In genomic region chrX:75381699-75382098, GRCm38 (mm10) we compare ENCODE assay signal across 8 mouse cellular contexts. TPM values are rescaled to one million over a fixed set of nuclear protein-coding genes. Genes with fewer than 3 reads are reported as not detected.
DNase-seq lines count a peak whose midpoint lies in the region; ATAC-seq and TF ChIP-seq lines count a peak whose summit lies in the region.

No protein-coding gene starts in this region.

- ATAC-seq in heart, embryonic 11.5 days (replicated peaks; ENCODE audit: insufficient number of reproducible peaks, low FRiP score, low TSS enrichment): no peak
- ATAC-seq in forebrain, embryonic 11.5 days (replicated peaks; ENCODE audit: low FRiP score): 0 out of 2 replicates have a peak, but pooled peaks have one; percentile 30
- no peak for ATAC-seq in liver, embryonic 14.5 days (ENCODE audit: insufficient read depth)
- ATAC-seq in megakaryocyte-erythroid progenitor cell, adult 5-6 weeks (replicated peaks; ENCODE audit: low FRiP score, low TSS enrichment, poor library complexity, severe bottlenecking): no peak

- no peaks in the 10 kb centered on the region for H3K9me3 ChIP-seq in heart, embryonic 11.5 days (replicated peaks; ENCODE audit: control insufficient read depth, low read length)
- H3K9me3 ChIP-seq in CH12.LX (replicated peaks; ENCODE audit: low read length): no peaks in the 10 kb centered on the region
- H3K9me3 ChIP-seq in forebrain, embryonic 11.5 days (ENCODE audit: control insufficient read depth, low read length): no peaks in the 10 kb centered on the region
- H3K9me3 ChIP-seq in liver, embryonic 14.5 days (ENCODE audit: control insufficient read depth, low read length): no peaks in the 10 kb centered on the region

- TF ChIP-seq RAD21 in CH12.LX (IDR thresholded peaks at IDR 0.05; ENCODE audit: low read depth, low read length): no peak

- no peak for DNase-seq in heart, adult 8-10 months (ENCODE audit: low spot score)
- peak; percentile 37 for DNase-seq in CH12.LX (ENCODE audit: extremely low read depth)
- no peak for DNase-seq in forebrain, embryonic 11.5 days (ENCODE audit: low spot score)
- no peak for DNase-seq in liver, embryonic 14.5 days (ENCODE audit: low read depth in 3 of 3, low spot score in 3 of 3)
- no peak for DNase-seq in layer of hippocampus, adult 8-10 months (ENCODE audit: low spot score in 2 of 2)
- DNase-seq in adrenal gland, adult 18-20 months (ENCODE audit: low spot score in 2 of 2): no peak

- H3K27me3 ChIP-seq in heart, embryonic 11.5 days (ENCODE audit: control insufficient read depth, insufficient read depth, low read length): no peaks in the 10 kb centered on the region
- no peaks in the 10 kb centered on the region for H3K27me3 ChIP-seq in CH12.LX (replicated peaks)
- no peaks in the 10 kb centered on the region for H3K27me3 ChIP-seq in forebrain, embryonic 11.5 days (ENCODE audit: control insufficient read depth, insufficient read depth, low read length)
- no peaks in the 10 kb centered on the region for H3K27me3 ChIP-seq in liver, embryonic 14.5 days (ENCODE audit: control insufficient read depth, insufficient read depth, low read length)

- TF ChIP-seq POLR2A in CH12.LX (IDR thresholded peaks at IDR 0.05; ENCODE audit: low read depth, low read length): no peak

- no peak for TF ChIP-seq EP300 in CH12.LX (IDR thresholded peaks at IDR 0.05; ENCODE audit: low read length)
- TF ChIP-seq EP300 in liver, embryonic 14.5 days (IDR thresholded peaks at IDR 0.05; ENCODE audit: low read depth): no peak

- H3K4me2 ChIP-seq in heart, embryonic 11.5 days: peak overlapping the region; percentile 57
- H3K4me2 ChIP-seq in CH12.LX (ENCODE audit: insufficient read depth, low read depth, poor library complexity, severe bottlenecking): no peak overlapping the region; the same call in 1 of the 2 replicates
- peak overlapping the region; percentile 43 for H3K4me2 ChIP-seq in forebrain, embryonic 11.5 days (ENCODE audit: low read depth, low read length, severe bottlenecking)
- H3K4me2 ChIP-seq in liver, embryonic 14.5 days (ENCODE audit: low read depth): peak overlapping the region; percentile 67

- H3K27ac ChIP-seq in heart, embryonic 11.5 days (ENCODE audit: low read depth, low read length): peak overlapping the region; percentile 93; the same call in 1 of the 2 replicates
- no peak overlapping the region for H3K27ac ChIP-seq in CH12.LX (ENCODE audit: insufficient read depth, low read depth)
- no peak overlapping the region for H3K27ac ChIP-seq in forebrain, embryonic 11.5 days (ENCODE audit: low read depth, low read length)
- H3K27ac ChIP-seq in liver, embryonic 14.5 days: no peak overlapping the region

- in situ Hi-C loops in CH12.LX (cut with MboI; ENCODE audit: low pct_ligation_motif_present, low pct_unique_long_range_greater_than_20kb, low sequenced_read_pairs): no loop called here

- WGBS in heart, embryonic 11.5 days (ENCODE audit: insufficient replicate concordance): 72% methylated on average over 5 of the region's 5 CpGs
- 72% methylated on average over 5 of the region's 5 CpGs for WGBS in forebrain, embryonic 11.5 days
- 64% methylated on average over 5 of the region's 5 CpGs for WGBS in liver, embryonic 14.5 days (ENCODE audit: insufficient replicate concordance)

- peak overlapping the region; percentile 51; the same call in 1 of the 2 replicates for H3K4me3 ChIP-seq in heart, embryonic 11.5 days (ENCODE audit: low read depth, low read length)
- peak overlapping the region in 2 of 3 experiments; percentile 56 to 58 for H3K4me3 ChIP-seq in CH12.LX (replicated peaks in 1 of 3; ENCODE audit: low read depth in 2 of 3, low read length in 2 of 3, poor library complexity in 1 of 3)
- peak overlapping the region; percentile 40 for H3K4me3 ChIP-seq in forebrain, embryonic 11.5 days (ENCODE audit: low read depth, low read length)
- H3K4me3 ChIP-seq in liver, embryonic 14.5 days (ENCODE audit: insufficient read depth in 1 of 2, low read depth in 2 of 2, low read length in 2 of 2): peak overlapping the region; percentile 30 to 61; a peak in 3 of 4 replicates

- H3K36me3 ChIP-seq in heart, embryonic 11.5 days (ENCODE audit: control insufficient read depth, insufficient read depth, low read length): no peaks in the 10 kb centered on the region
- H3K36me3 ChIP-seq in CH12.LX (replicated peaks in 1 of 2; ENCODE audit: control insufficient read depth in 1 of 2, insufficient read depth in 1 of 2, low read length in 1 of 2): no peaks in the 10 kb centered on the region
- no peaks in the 10 kb centered on the region for H3K36me3 ChIP-seq in forebrain, embryonic 11.5 days (ENCODE audit: control insufficient read depth, insufficient read depth, low read length)
- no peaks in the 10 kb centered on the region for H3K36me3 ChIP-seq in liver, embryonic 14.5 days (replicated peaks; ENCODE audit: control insufficient read depth, insufficient read depth, low read depth)

- H3K4me1 ChIP-seq in heart, embryonic 11.5 days (ENCODE audit: control insufficient read depth, insufficient read depth, low read length): no peaks in the 10 kb centered on the region
- no peaks in the 10 kb centered on the region; a peak in 1 of 4 replicates for H3K4me1 ChIP-seq in CH12.LX (ENCODE audit: control insufficient read depth in 1 of 2, insufficient read depth in 2 of 2)
- no peaks in the 10 kb centered on the region for H3K4me1 ChIP-seq in forebrain, embryonic 11.5 days (replicated peaks; ENCODE audit: control insufficient read depth, insufficient read depth, low read length)
- peaks cover 0 to 2% of the 10 kb centered on the region in 2 experiments; a peak in 1 of 4 replicates for H3K4me1 ChIP-seq in liver, embryonic 14.5 days (replicated peaks; ENCODE audit: control insufficient read depth in 2 of 2, insufficient read depth in 2 of 2, low read length in 1 of 2)

- no peak for TF ChIP-seq CTCF in CH12.LX (conservative IDR thresholded peaks at IDR 0.05 in 1 of 2, IDR thresholded peaks at IDR 0.05 in 1 of 2; ENCODE audit: low read depth in 2 of 2, low read length in 2 of 2)
- no peak for TF ChIP-seq CTCF in liver, embryonic 14.5 days (IDR thresholded peaks at IDR 0.05; ENCODE audit: low read depth)

- no peaks in the 10 kb centered on the region; the same call in 1 of the 2 replicates for H3K79me2 ChIP-seq in CH12.LX (replicated peaks; ENCODE audit: control insufficient read depth, extremely low read depth, insufficient read depth, poor library complexity, severe bottlenecking)

- dilution Hi-C loops in CH12.LX (cut with MboI; ENCODE audit: extremely low pct_ligation_motif_present, extremely low pct_unique_long_range_greater_than_20kb, low sequenced_read_pairs): no loop called here

- no peak overlapping the region for H3K9ac ChIP-seq in heart, embryonic 11.5 days (ENCODE audit: low read depth, low read length)
- peak overlapping the region; percentile 48; the same call in 1 of the 2 replicates for H3K9ac ChIP-seq in CH12.LX (ENCODE audit: insufficient read depth, low read depth)
- no peak overlapping the region; the same call in 1 of the 2 replicates for H3K9ac ChIP-seq in forebrain, embryonic 11.5 days (ENCODE audit: low read length)
- H3K9ac ChIP-seq in liver, embryonic 14.5 days (replicated peaks): peak overlapping the region; percentile 70; the same call in 1 of the 2 replicates

RNA-seq across cellular contexts. Expression of gene Fundc2, which starts 0.5 kb away (rescaled TPM):
- 69.9 and 71.3 TPM in 2 replicates for polyA plus RNA-seq in heart, embryonic 11.5 days (2014; fragmentation: Nextera tagmentation; extraction: Ambion mirVana)
- 100 to 1,000 TPM; 187 to 194 (median 190) TPM for total RNA-seq in heart, adult 8-10 months (2022)
- total RNA-seq in CH12.LX (2012; rRNA removed) (13.3 and 14.5 TPM in 2 replicates), CH12.LX (2014; rRNA removed) (27.4 and 30.0 TPM in 2 replicates)
- 42.9 and 45.9 TPM in 2 replicates for polyA plus RNA-seq in CH12.LX (2012; ENCODE audit: insufficient read length, low read depth)
- 34.0 and 38.1 TPM in 2 replicates for polyA plus RNA-seq in forebrain, embryonic 11.5 days (2014; fragmentation: Nextera tagmentation; extraction: Ambion mirVana)
- 5.7 and 10.9 TPM in 2 replicates for polyA plus RNA-seq in liver, embryonic 14.5 days (2012; rRNA removed)
- 42.2 and 44.8 TPM in 2 replicates for polyA plus RNA-seq in liver, embryonic 14.5 days (2014; fragmentation: Nextera tagmentation; extraction: Ambion mirVana)
- total RNA-seq in layer of hippocampus, adult 8-10 months (2022): 10 to 100 TPM; 46.7 to 55.4 (median 51.2) TPM
- 10 to 100 TPM; 86.6 to 93.6 TPM for total RNA-seq in adrenal gland, adult 18-20 months (2021)
- total RNA-seq in megakaryocyte-erythroid progenitor cell, adult 5-6 weeks (2014; fragmentation: Nextera tagmentation): 37.4 and 60.3 TPM in 2 replicates
- total RNA-seq in megakaryocyte-erythroid progenitor cell, adult 5-6 weeks (2017): 76.6 and 114 TPM in 2 replicates

RNA-seq across cellular contexts. Expression of gene F8, which starts 0.7 kb away (rescaled TPM):
- polyA plus RNA-seq in heart, embryonic 11.5 days (2014; fragmentation: Nextera tagmentation; extraction: Ambion mirVana): 1.4 and 2.5 TPM in 2 replicates
- total RNA-seq in heart, adult 8-10 months (2022): 1 to 10 TPM; 1.0 to 1.7 (median 1.3) TPM
- total RNA-seq in CH12.LX (2012; rRNA removed) (1.6 and 2.8 TPM in 2 replicates), CH12.LX (2014; rRNA removed) (2.6 and 4.1 TPM in 2 replicates)
- polyA plus RNA-seq in CH12.LX (2012; ENCODE audit: insufficient read length, low read depth): 0.76 and 1.2 TPM in 2 replicates
- polyA plus RNA-seq in forebrain, embryonic 11.5 days (2014; fragmentation: Nextera tagmentation; extraction: Ambion mirVana): 0.41 and 1.6 TPM in 2 replicates
- polyA plus RNA-seq in liver, embryonic 14.5 days (2012; rRNA removed): 0.21 and 0.46 TPM in 2 replicates
- 1.8 and 2.8 TPM in 2 replicates for polyA plus RNA-seq in liver, embryonic 14.5 days (2014; fragmentation: Nextera tagmentation; extraction: Ambion mirVana)
- 1 to 10 TPM; 1.7 to 3.2 (median 2.3) TPM for total RNA-seq in layer of hippocampus, adult 8-10 months (2022)
- 1 to 10 TPM; 9.4 to 9.7 TPM for total RNA-seq in adrenal gland, adult 18-20 months (2021)
- total RNA-seq in megakaryocyte-erythroid progenitor cell, adult 5-6 weeks (2014; fragmentation: Nextera tagmentation): 3.1 and 7.6 TPM in 2 replicates
- 1.7 and 2.2 TPM in 2 replicates for total RNA-seq in megakaryocyte-erythroid progenitor cell, adult 5-6 weeks (2017)

RNA-seq across cellular contexts. Expression of gene Cmc4, which starts 34.7 kb away (rescaled TPM):
- polyA plus RNA-seq in heart, embryonic 11.5 days (2014; fragmentation: Nextera tagmentation; extraction: Ambion mirVana): 15.8 and 18.7 TPM in 2 replicates
- 1 to 10 TPM; 7.6 to 9.7 (median 8.6) TPM for total RNA-seq in heart, adult 8-10 months (2022)
- total RNA-seq in CH12.LX (2012; rRNA removed): 4.5 and 5.4 TPM in 2 replicates
- total RNA-seq in CH12.LX (2014; rRNA removed): 11.2 and 11.9 TPM in 2 replicates
- 8.2 and 8.8 TPM in 2 replicates for polyA plus RNA-seq in CH12.LX (2012; ENCODE audit: insufficient read length, low read depth)
- polyA plus RNA-seq in forebrain, embryonic 11.5 days (2014; fragmentation: Nextera tagmentation; extraction: Ambion mirVana): 18.6 and 21.5 TPM in 2 replicates
- polyA plus RNA-seq in liver, embryonic 14.5 days (2012; rRNA removed): 5.0 and 9.2 TPM in 2 replicates
- polyA plus RNA-seq in liver, embryonic 14.5 days (2014; fragmentation: Nextera tagmentation; extraction: Ambion mirVana): 10.0 and 12.8 TPM in 2 replicates
- total RNA-seq in layer of hippocampus, adult 8-10 months (2022): 10 to 100 TPM; 11.9 to 14.3 (median 12.0) TPM
- 10 to 100 TPM in 1 of 2 experiments, 1 to 10 TPM in 1; 7.6 to 12.0 TPM for total RNA-seq in adrenal gland, adult 18-20 months (2021)
- total RNA-seq in megakaryocyte-erythroid progenitor cell, adult 5-6 weeks (2014; fragmentation: Nextera tagmentation): 19.3 and 35.7 TPM in 2 replicates
- total RNA-seq in megakaryocyte-erythroid progenitor cell, adult 5-6 weeks (2017): 9.0 and 25.6 TPM in 2 replicates

RNA-seq across cellular contexts. Expression of gene Mtcp1, which starts 34.7 kb away (rescaled TPM):
- polyA plus RNA-seq in heart, embryonic 11.5 days (2014; fragmentation: Nextera tagmentation; extraction: Ambion mirVana): 7.0 and 8.3 TPM in 2 replicates
- total RNA-seq in heart, adult 8-10 months (2022): 1 to 10 TPM; 2.2 to 3.9 (median 3.3) TPM
- total RNA-seq in CH12.LX (2012; rRNA removed) (4.5 and 4.6 TPM in 2 replicates), CH12.LX (2014; rRNA removed) (6.7 and 8.8 TPM in 2 replicates)
- polyA plus RNA-seq in CH12.LX (2012; ENCODE audit: insufficient read length, low read depth): 7.3 and 7.4 TPM in 2 replicates
- polyA plus RNA-seq in forebrain, embryonic 11.5 days (2014; fragmentation: Nextera tagmentation; extraction: Ambion mirVana): 10.3 and 10.7 TPM in 2 replicates
- 3.8 and 5.7 TPM in 2 replicates for polyA plus RNA-seq in liver, embryonic 14.5 days (2012; rRNA removed)
- 4.2 and 4.5 TPM in 2 replicates for polyA plus RNA-seq in liver, embryonic 14.5 days (2014; fragmentation: Nextera tagmentation; extraction: Ambion mirVana)
- 10 to 100 TPM in 2 of 4 experiments, 1 to 10 TPM in 2; 8.9 to 13.7 (median 10.1) TPM for total RNA-seq in layer of hippocampus, adult 8-10 months (2022)
- total RNA-seq in adrenal gland, adult 18-20 months (2021): 1 to 10 TPM; 8.3 to 9.7 TPM
- 6.2 and 16.3 TPM in 2 replicates for total RNA-seq in megakaryocyte-erythroid progenitor cell, adult 5-6 weeks (2014; fragmentation: Nextera tagmentation)
- total RNA-seq in megakaryocyte-erythroid progenitor cell, adult 5-6 weeks (2017): 7.4 and 14.3 TPM in 2 replicates

RNA-seq across cellular contexts. Expression of gene Brcc3, which starts 34.7 kb away (rescaled TPM):
- 51.8 and 53.1 TPM in 2 replicates for polyA plus RNA-seq in heart, embryonic 11.5 days (2014; fragmentation: Nextera tagmentation; extraction: Ambion mirVana)
- 10 to 100 TPM; 23.7 to 31.5 (median 27.1) TPM for total RNA-seq in heart, adult 8-10 months (2022)
- 22.9 and 26.0 TPM in 2 replicates for total RNA-seq in CH12.LX (2012; rRNA removed)
- total RNA-seq in CH12.LX (2014; rRNA removed): 45.5 and 45.9 TPM in 2 replicates
- polyA plus RNA-seq in CH12.LX (2012; ENCODE audit: insufficient read length, low read depth): 68.0 and 68.2 TPM in 2 replicates
- polyA plus RNA-seq in forebrain, embryonic 11.5 days (2014; fragmentation: Nextera tagmentation; extraction: Ambion mirVana): 60.6 and 66.0 TPM in 2 replicates
- polyA plus RNA-seq in liver, embryonic 14.5 days (2012; rRNA removed): 5.2 and 11.0 TPM in 2 replicates
- 32.1 and 33.8 TPM in 2 replicates for polyA plus RNA-seq in liver, embryonic 14.5 days (2014; fragmentation: Nextera tagmentation; extraction: Ambion mirVana)
- 10 to 100 TPM; 35.5 to 38.2 (median 36.3) TPM for total RNA-seq in layer of hippocampus, adult 8-10 months (2022)
- 10 to 100 TPM; 23.9 to 26.5 TPM for total RNA-seq in adrenal gland, adult 18-20 months (2021)
- 40.1 and 40.2 TPM in 2 replicates for total RNA-seq in megakaryocyte-erythroid progenitor cell, adult 5-6 weeks (2014; fragmentation: Nextera tagmentation)
- 35.2 and 45.3 TPM in 2 replicates for total RNA-seq in megakaryocyte-erythroid progenitor cell, adult 5-6 weeks (2017)

Comparison
In these comparisons a context has a peak if more than half of its experiments do, and no peak if none do; other contexts are left out.
1. H3K9ac ChIP-seq: peak in CH12.LX (single experiment) and liver, embryonic 14.5 days (single experiment); none in heart, embryonic 11.5 days (single experiment) and forebrain, embryonic 11.5 days (single experiment).
2. Peak in every context shown above with its lines, with median percentiles within 50 percentile points of each other: H3K4me3 ChIP-seq.